Mouse (Mus musculus) adrenal gland, adult 8-10 months (tissue): ENCODE measurements around the gene Rhov. TPM values are rescaled to one million over a fixed set of nuclear protein-coding genes. Genes with fewer than 3 reads are reported as not detected.

ENCODE experiments used
- DNase-seq: peaks from one replicate; pipeline ENCODE4 v3.0.0; 2022
- total RNA-seq, 4 experiments: library from RNA; stranded (reverse); gene quantifications; 2 replicates each; pipeline ENCODE4 v1.2.4; 2022

Rhov gene
- total RNA-seq, 4 experiments from 2014 or later, result 0.61 to 2.9 (median 2.1) TPM

- no peak for DNase-seq
Observed at GRCm38 (mm10) chr2:119289014-119289416, 17.9 kb upstream of the Rhov start.

GRCm38 (mm10) chr2:119288270-119288882, 17.3 kb upstream of the Rhov start, which contains the start of gene Vps18:
Gene Vps18 (plus strand): TSS chr2:119288740.
- DNase-seq, result peak; percentile 96

- DNase-seq, result no peak
Observed at GRCm38 (mm10) chr2:119287372-119287771, 16.3 kb upstream of the Rhov start.

- no peak for DNase-seq
Observed at GRCm38 (mm10) chr2:119281899-119282565, 11.0 kb upstream of the Rhov start.

GRCm38 (mm10) chr2:119277810-119278209, 6.7 kb upstream of the Rhov start:
- DNase-seq, result no peak

- DNase-seq, result no peak
Observed at GRCm38 (mm10) chr2:119276926-119277325, 5.9 kb upstream of the Rhov start.

GRCm38 (mm10) chr2:119274126-119274525, 3.1 kb upstream of the Rhov start:
- DNase-seq, result no peak

- no peak for DNase-seq
Observed at GRCm38 (mm10) chr2:119270286-119270642, 808 bp downstream of the Rhov start.

GRCm38 (mm10) chr2:119263813-119264212, 7.3 kb downstream of the Rhov start:
- no peak for DNase-seq

- DNase-seq, result peak; percentile 92
Observed at GRCm38 (mm10) chr2:119262978-119263377, 8.1 kb downstream of the Rhov start.

- no peak for DNase-seq
Observed at GRCm38 (mm10) chr2:119261326-119261725, 9.7 kb downstream of the Rhov start.

GRCm38 (mm10) chr2:119260518-119260917, 10.6 kb downstream of the Rhov start:
- DNase-seq, result no peak

- DNase-seq, result no peak
Observed at GRCm38 (mm10) chr2:119254976-119255375, 16.1 kb downstream of the Rhov start.

GRCm38 (mm10) chr2:119250826-119251478, 20.1 kb downstream of the Rhov start:
- DNase-seq, result peak; percentile 64

- DNase-seq, result no peak
Observed at GRCm38 (mm10) chr2:119250377-119250776, 20.7 kb downstream of the Rhov start.

- no peak for DNase-seq
Observed at GRCm38 (mm10) chr2:119249592-119250061, 21.4 kb downstream of the Rhov start.

- DNase-seq, result no peak
Observed at GRCm38 (mm10) chr2:119247904-119248303, 23.2 kb downstream of the Rhov start.

- no peak for DNase-seq
Observed at GRCm38 (mm10) chr2:119245246-119245645, 25.8 kb downstream of the Rhov start.

- no peak for DNase-seq
Observed at GRCm38 (mm10) chr2:119242548-119242947, 28.5 kb downstream of the Rhov start.

- DNase-seq, result no peak
Observed at GRCm38 (mm10) chr2:119240819-119241186, 30.3 kb downstream of the Rhov start.

- DNase-seq, result no peak
Observed at GRCm38 (mm10) chr2:119240075-119240818, 30.8 kb downstream of the Rhov start.

- DNase-seq, result no peak
Observed at GRCm38 (mm10) chr2:119238671-119239070, 32.4 kb downstream of the Rhov start.

GRCm38 (mm10) chr2:119237871-119238220, 33.2 kb downstream of the Rhov start:
- DNase-seq, result no peak
